Comparison of ENCODE assay signal across 8 mouse cellular contexts in the genomic region with DNA sequence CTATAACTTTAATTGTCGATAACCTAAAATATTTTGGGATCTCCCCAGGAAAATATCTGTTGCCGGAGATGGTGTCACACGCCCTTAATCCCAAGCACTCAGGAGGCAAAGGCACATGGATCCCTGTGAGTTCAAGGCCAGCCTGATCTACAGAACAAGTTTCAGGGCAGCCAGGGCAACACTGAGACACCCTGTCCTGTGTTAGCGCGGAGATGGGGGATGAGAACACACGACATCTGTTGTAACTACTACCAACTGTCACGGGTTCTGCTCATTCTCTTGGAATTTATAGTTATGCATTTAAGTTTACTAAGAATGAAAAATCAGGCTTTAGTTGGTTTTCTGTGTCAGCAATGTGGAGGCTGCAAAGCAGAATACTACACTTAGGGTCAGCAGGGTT. TPM values are rescaled to one million over a fixed set of nuclear protein-coding genes. Genes with fewer than 3 reads are reported as not detected.
A peak's percentile ranks its signal among the peaks of the same experiment; 100 is the strongest.
DNase-seq lines count a peak whose midpoint lies in the region; ATAC-seq and TF ChIP-seq lines count a peak whose summit lies in the region.

No protein-coding gene starts in this region.

- DNase-seq in heart, embryonic 10.5 days (ENCODE audit: low spot score) = no peak
- DNase-seq in heart, adult 8-10 months (ENCODE audit: low spot score) = no peak
- no peak for DNase-seq in ES-E14 (ENCODE audit: low read depth, low spot score)
- DNase-seq in heart, postnatal 0 days (ENCODE audit: low spot score) = no peak
- no peak for DNase-seq in midbrain, embryonic 11.5 days (ENCODE audit: low spot score, missing footprints)
- DNase-seq in right cerebral cortex, postnatal 36 days (ENCODE audit: low spot score in 2 of 2) = no peak
- DNase-seq in gastrocnemius, postnatal 25 days = no peak

- no peaks in the 10 kb centered on the region for H3K9me3 ChIP-seq in heart, embryonic 10.5 days
- H3K9me3 ChIP-seq in ES-E14 (ENCODE audit: control insufficient read depth, insufficient read depth, low read depth, low read length) = no peaks in the 10 kb centered on the region
- no peaks in the 10 kb centered on the region for H3K9me3 ChIP-seq in heart, postnatal 0 days (replicated peaks; ENCODE audit: control insufficient read depth, low read length)
- no peaks in the 10 kb centered on the region; the same call in 1 of the 2 replicates for H3K9me3 ChIP-seq in midbrain, embryonic 11.5 days (ENCODE audit: control insufficient read depth, low read length)

- H3K4me1 ChIP-seq in heart, embryonic 10.5 days = peaks cover 35% of the 10 kb centered on the region
- H3K4me1 ChIP-seq in ES-E14 (ENCODE audit: control insufficient read depth in 2 of 2, insufficient read depth in 2 of 2, low read length in 2 of 2, poor library complexity in 1 of 2) = peaks cover 14 to 15% of the 10 kb centered on the region in 2 experiments
- H3K4me1 ChIP-seq in heart, postnatal 0 days (ENCODE audit: control insufficient read depth, insufficient read depth) = peaks cover 19% of the 10 kb centered on the region
- peaks cover 12% of the 10 kb centered on the region for H3K4me1 ChIP-seq in midbrain, embryonic 11.5 days (ENCODE audit: control insufficient read depth, insufficient read depth, low read length)

- 37% methylated on average over 7 of the region's 7 CpGs for WGBS in heart, embryonic 10.5 days
- 36% methylated on average over 7 of the region's 7 CpGs for WGBS in heart, postnatal 0 days
- 38% methylated on average over 7 of the region's 7 CpGs for WGBS in midbrain, embryonic 11.5 days

- peak; percentile 12; the same call in 1 of the 2 replicates for ATAC-seq in heart, postnatal 0 days (ENCODE audit: insufficient read depth, low read depth)
- peak; percentile 45 for ATAC-seq in midbrain, embryonic 11.5 days (ENCODE audit: low FRiP score)
- no peak for ATAC-seq in monocyte, adult 5-6 weeks (replicated peaks; ENCODE audit: insufficient number of reproducible peaks, low FRiP score, low TSS enrichment, poor library complexity, severe bottlenecking)

- H3K9ac ChIP-seq in ES-E14 (ENCODE audit: insufficient read depth, low read depth, low read length, poor library complexity, severe bottlenecking) = peak overlapping the region; percentile 4; the same call in 1 of the 2 replicates
- H3K9ac ChIP-seq in heart, postnatal 0 days (replicated peaks; ENCODE audit: low read depth, low read length) = no peak overlapping the region
- H3K9ac ChIP-seq in midbrain, embryonic 11.5 days (ENCODE audit: low read length) = peak overlapping the region; percentile 49; the same call in 1 of the 2 replicates

- 0 out of 2 replicates have a peak, but pooled peaks cover 6% of the 10 kb centered on the region for H3K36me3 ChIP-seq in heart, embryonic 10.5 days
- H3K36me3 ChIP-seq in ES-E14 (ENCODE audit: control insufficient read depth, insufficient read depth, low read length, poor library complexity, severe bottlenecking) = peaks cover 7% of the 10 kb centered on the region; the same call in 1 of the 2 replicates
- H3K36me3 ChIP-seq in heart, postnatal 0 days (replicated peaks; ENCODE audit: control insufficient read depth, insufficient read depth, low read length) = no peaks in the 10 kb centered on the region
- peaks cover 4% of the 10 kb centered on the region; the same call in 1 of the 2 replicates for H3K36me3 ChIP-seq in midbrain, embryonic 11.5 days (ENCODE audit: control insufficient read depth, insufficient read depth, low read length)

- in situ Hi-C loops in ES-E14 (cut with MboI; ENCODE audit: low sequenced_read_pairs in 2 of 2, unreplicated experiment in 2 of 2) = no loop called here

- H3K4me2 ChIP-seq in heart, postnatal 0 days (ENCODE audit: low read depth, low read length) = peak overlapping the region; percentile 95
- peak overlapping the region; percentile 69 for H3K4me2 ChIP-seq in midbrain, embryonic 11.5 days

- H3K27me3 ChIP-seq in heart, embryonic 10.5 days (ENCODE audit: insufficient read depth, poor library complexity, severe bottlenecking) = peaks cover 10% of the 10 kb centered on the region; the same call in 1 of the 2 replicates
- H3K27me3 ChIP-seq in heart, postnatal 0 days (ENCODE audit: control insufficient read depth, insufficient read depth, low read length) = no peaks in the 10 kb centered on the region
- no peaks in the 10 kb centered on the region for H3K27me3 ChIP-seq in midbrain, embryonic 11.5 days (ENCODE audit: control insufficient read depth, insufficient read depth, low read length)

- H3K27ac ChIP-seq in heart, embryonic 10.5 days = peak overlapping the region; percentile 94
- H3K27ac ChIP-seq in ES-E14 (ENCODE audit: insufficient read depth, low read depth, low read length, poor library complexity, severe bottlenecking) = 0 out of 2 replicates have a peak overlapping the region, but pooled peaks have one; percentile 40
- peak overlapping the region; percentile 78; the same call in 1 of the 2 replicates for H3K27ac ChIP-seq in heart, postnatal 0 days (ENCODE audit: low read depth)
- no peak overlapping the region for H3K27ac ChIP-seq in midbrain, embryonic 11.5 days (ENCODE audit: low read depth, low read length)

- peak overlapping the region; percentile 88 for H3K4me3 ChIP-seq in heart, embryonic 10.5 days
- H3K4me3 ChIP-seq in ES-E14 (ENCODE audit: insufficient read depth in 1 of 2, low read depth in 1 of 2, low read length in 2 of 2, poor library complexity in 1 of 2, severe bottlenecking in 1 of 2) = peak overlapping the region; percentile 15 to 84; a peak in 3 of 4 replicates
- peak overlapping the region; percentile 83 for H3K4me3 ChIP-seq in heart, postnatal 0 days (ENCODE audit: low read depth, low read length)
- H3K4me3 ChIP-seq in midbrain, embryonic 11.5 days (ENCODE audit: low read depth, low read length) = peak overlapping the region; percentile 68

- TF ChIP-seq EP300 in heart, postnatal 0 days (IDR thresholded peaks at IDR 0.05; ENCODE audit: low read depth) = no peak

- no peak for TF ChIP-seq CTCF in heart, postnatal 0 days (IDR thresholded peaks at IDR 0.05; ENCODE audit: low read depth)

TF ChIP-seq in ES-E14, 5 proteins besides CTCF, POLR2A, EP300 and RAD21:
- TF ChIP-seq ZC3H11A (IDR thresholded peaks at IDR 0.05; ENCODE audit: borderline replicate concordance, low read depth, low read length) (no peak), ZNF384 (IDR thresholded peaks at IDR 0.05; ENCODE audit: low read depth, low read length) (no peak), HCFC1 (IDR thresholded peaks at IDR 0.05; ENCODE audit: borderline replicate concordance, insufficient read depth, low read length) (no peak), MAFK (IDR thresholded peaks at IDR 0.05; ENCODE audit: insufficient read depth, low read depth, low read length) (no peak), CHD2 (IDR thresholded peaks at IDR 0.05; ENCODE audit: low read depth, low read length) (no peak)

RNA-seq across cellular contexts. Expression of gene Parp1, which starts 0.5 kb away (rescaled TPM):
- 152 and 186 TPM in 2 replicates for polyA plus RNA-seq in heart, embryonic 10.5 days (2016; fragmentation: Nextera tagmentation; extraction: Ambion mirVana)
- 10 to 100 TPM; 53.7 to 65.2 (median 57.6) TPM for total RNA-seq in heart, adult 8-10 months (2022)
- 271 and 296 TPM in 2 replicates for total RNA-seq in ES-E14 (2012; rRNA removed)
- 49.1 and 63.0 TPM in 2 replicates for total RNA-seq in heart, postnatal 0 days (2014; rRNA removed; ENCODE audit: low replicate concordance)
- 41.3 and 45.4 TPM in 2 replicates for polyA plus RNA-seq in heart, postnatal 0 days (2015; fragmentation: Nextera tagmentation; extraction: Ambion mirVana)
- 188 and 213 TPM in 2 replicates for polyA plus RNA-seq in midbrain, embryonic 11.5 days (2014; fragmentation: Nextera tagmentation; extraction: Ambion mirVana)
- 58.1 to 70.1 TPM (median 61.4 TPM) in 3 replicates for total RNA-seq in monocyte, adult 5-6 weeks (2017)
- 10 to 100 TPM; 50.8 to 52.7 TPM for total RNA-seq in gastrocnemius, postnatal 25 days (2021)
